Mouse (Mus musculus): Measurements from ENCODE around the gene Tgfbr3.

- TF ChIP-seq CTCF (conservative IDR thresholded peaks at IDR 0.05; ENCODE audit: insufficient read depth, insufficient read length, low read depth, low read length) (no peak), POLR2A (IDR thresholded peaks at IDR 0.05; ENCODE audit: low read depth, low read length) (no peak)
Observed at GRCm38 (mm10) chr5:107165734-107166133, 123.7 kb downstream of the Tgfbr3 start.

All from kidney, adult 2 months (tissue).